Mouse (Mus musculus): ENCODE data around the gene Gpr15. TPM values are rescaled to one million over a fixed set of nuclear protein-coding genes. Genes with fewer than 3 reads are reported as not detected.
A peak's percentile ranks its signal among the peaks of the same experiment; 100 is the strongest.

Gene Gpr15
- polyA plus RNA-seq, 1 experiment from 2014 or later, result not detected

GRCm38 (mm10) chr16:58702329-58702932 lies 16.4 kb downstream of the Gpr15 start:
- Histone ChIP-seq H3K4me2 (no peak overlapping the region), H3K36me3 (ENCODE audit: insufficient read depth) (no peaks in the 10 kb centered on the region), H3K9me3 (ENCODE audit: low read depth, low read length) (no peaks in the 10 kb centered on the region), H3K27me3 (ENCODE audit: insufficient read depth, low read length) (no peaks in the 10 kb centered on the region), H3K27ac (ENCODE audit: low read depth) (no peak overlapping the region), H3K4me3 (ENCODE audit: low read depth, low read length) (no peak overlapping the region), H3K4me1 (ENCODE audit: insufficient read depth) (no peaks in the 10 kb centered on the region), H3K9ac (no peak overlapping the region)
- no peak for TF ChIP-seq CTCF (IDR thresholded peaks at IDR 0.05; ENCODE audit: low read depth)
- ATAC-seq (ENCODE audit: insufficient read depth) (no peak), DNase-seq (no peak)
- 65% methylated on average over 10 of the region's 10 CpGs for WGBS

GRCm38 (mm10) chr16:58701779-58702178 lies 17.1 kb downstream of the Gpr15 start:
- no peak overlapping the region for H3K9ac ChIP-seq
- 23% methylated on average over 6 of the region's 6 CpGs for WGBS
- H3K4me3 ChIP-seq (ENCODE audit: low read depth, low read length), result no peak overlapping the region
- no peaks in the 10 kb centered on the region for H3K27me3 ChIP-seq (ENCODE audit: insufficient read depth, low read length)
- H3K27ac ChIP-seq (ENCODE audit: low read depth), result no peak overlapping the region
- TF ChIP-seq CTCF (IDR thresholded peaks at IDR 0.05; ENCODE audit: low read depth), result no peak
- no peaks in the 10 kb centered on the region for H3K4me1 ChIP-seq (ENCODE audit: insufficient read depth)
- H3K36me3 ChIP-seq (ENCODE audit: insufficient read depth), result no peaks in the 10 kb centered on the region
- peak; percentile 40 for DNase-seq
- no peak for ATAC-seq (ENCODE audit: insufficient read depth)
- H3K4me2 ChIP-seq, result no peak overlapping the region
- no peaks in the 10 kb centered on the region for H3K9me3 ChIP-seq (ENCODE audit: low read depth, low read length)

GRCm38 (mm10) chr16:58700816-58701424 lies 17.9 kb downstream of the Gpr15 start:
- Histone ChIP-seq H3K36me3 (ENCODE audit: insufficient read depth) (no peaks in the 10 kb centered on the region), H3K9ac (no peak overlapping the region), H3K4me1 (ENCODE audit: insufficient read depth) (no peaks in the 10 kb centered on the region), H3K9me3 (ENCODE audit: low read depth, low read length) (no peaks in the 10 kb centered on the region), H3K4me3 (ENCODE audit: low read depth, low read length) (no peak overlapping the region), H3K4me2 (no peak overlapping the region), H3K27me3 (ENCODE audit: insufficient read depth, low read length) (no peaks in the 10 kb centered on the region), H3K27ac (ENCODE audit: low read depth) (no peak overlapping the region)
- 76% methylated on average over 12 of the region's 12 CpGs for WGBS
- no peak for DNase-seq
- no peak for TF ChIP-seq CTCF (IDR thresholded peaks at IDR 0.05; ENCODE audit: low read depth)
- no peak for ATAC-seq (ENCODE audit: insufficient read depth)

- Histone ChIP-seq H3K4me3 (ENCODE audit: low read depth, low read length) (no peak overlapping the region), H3K9me3 (ENCODE audit: low read depth, low read length) (no peaks in the 10 kb centered on the region), H3K27me3 (ENCODE audit: insufficient read depth, low read length) (no peaks in the 10 kb centered on the region), H3K9ac (no peak overlapping the region), H3K4me1 (ENCODE audit: insufficient read depth) (no peaks in the 10 kb centered on the region), H3K27ac (ENCODE audit: low read depth) (no peak overlapping the region), H3K4me2 (no peak overlapping the region), H3K36me3 (ENCODE audit: insufficient read depth) (no peaks in the 10 kb centered on the region)
- WGBS, result 87% methylated on average over 6 of the region's 6 CpGs
- ATAC-seq (ENCODE audit: insufficient read depth) (no peak), DNase-seq (no peak)
- TF ChIP-seq CTCF (IDR thresholded peaks at IDR 0.05; ENCODE audit: low read depth), result no peak
Measured at GRCm38 (mm10) chr16:58700174-58700573, 18.7 kb downstream of the Gpr15 start.

- no peak for DNase-seq
- Histone ChIP-seq H3K27ac (ENCODE audit: low read depth) (no peak overlapping the region), H3K36me3 (ENCODE audit: insufficient read depth) (no peaks in the 10 kb centered on the region), H3K4me3 (ENCODE audit: low read depth, low read length) (no peak overlapping the region), H3K27me3 (ENCODE audit: insufficient read depth, low read length) (no peaks in the 10 kb centered on the region), H3K4me1 (ENCODE audit: insufficient read depth) (no peaks in the 10 kb centered on the region), H3K9me3 (ENCODE audit: low read depth, low read length) (no peaks in the 10 kb centered on the region), H3K9ac (no peak overlapping the region), H3K4me2 (no peak overlapping the region)
- WGBS, result 100% methylated on average over 1 of the region's 1 CpGs
- TF ChIP-seq CTCF (IDR thresholded peaks at IDR 0.05; ENCODE audit: low read depth), result no peak
- ATAC-seq (ENCODE audit: insufficient read depth), result no peak
Measured at GRCm38 (mm10) chr16:58697261-58697660, 21.6 kb downstream of the Gpr15 start.

GRCm38 (mm10) chr16:58696796-58697195 lies 22.1 kb downstream of the Gpr15 start:
- 89% methylated on average over 3 of the region's 3 CpGs for WGBS
- no peaks in the 10 kb centered on the region for H3K36me3 ChIP-seq (ENCODE audit: insufficient read depth)
- no peak for ATAC-seq (ENCODE audit: insufficient read depth)
- H3K4me3 ChIP-seq (ENCODE audit: low read depth, low read length), result no peak overlapping the region
- no peaks in the 10 kb centered on the region for H3K27me3 ChIP-seq (ENCODE audit: insufficient read depth, low read length)
- no peak overlapping the region for H3K27ac ChIP-seq (ENCODE audit: low read depth)
- H3K4me1 ChIP-seq (ENCODE audit: insufficient read depth), result no peaks in the 10 kb centered on the region
- H3K9me3 ChIP-seq (ENCODE audit: low read depth, low read length), result no peaks in the 10 kb centered on the region
- no peak overlapping the region for H3K9ac ChIP-seq
- no peak for TF ChIP-seq CTCF (IDR thresholded peaks at IDR 0.05; ENCODE audit: low read depth)
- H3K4me2 ChIP-seq, result no peak overlapping the region
- no peak for DNase-seq

- no peak for DNase-seq
- H3K9ac ChIP-seq, result no peak overlapping the region
- no peak overlapping the region for H3K4me3 ChIP-seq (ENCODE audit: low read depth, low read length)
- H3K27me3 ChIP-seq (ENCODE audit: insufficient read depth, low read length), result no peaks in the 10 kb centered on the region
- H3K36me3 ChIP-seq (ENCODE audit: insufficient read depth), result no peaks in the 10 kb centered on the region
- no peaks in the 10 kb centered on the region for H3K9me3 ChIP-seq (ENCODE audit: low read depth, low read length)
- H3K4me1 ChIP-seq (ENCODE audit: insufficient read depth), result no peaks in the 10 kb centered on the region
- no peak for ATAC-seq (ENCODE audit: insufficient read depth)
- H3K27ac ChIP-seq (ENCODE audit: low read depth), result no peak overlapping the region
- H3K4me2 ChIP-seq, result no peak overlapping the region
- TF ChIP-seq CTCF (IDR thresholded peaks at IDR 0.05; ENCODE audit: low read depth), result no peak
- 84% methylated on average over 5 of the region's 5 CpGs for whole genome bisulfite sequencing
Measured at GRCm38 (mm10) chr16:58694091-58694490, 24.8 kb downstream of the Gpr15 start.
